Mouse (Mus musculus): Measurements from ENCODE around the gene Daglb.

The Daglb gene

GRCm38 (mm10) chr5:143464100-143464756, at the start of gene Daglb:
Daglb (plus strand) TSS chr5:143464584.
- DNase-seq = peak; percentile 90

GRCm38 (mm10) chr5:143421484-143421883, 42.9 kb upstream of the Daglb start:
- no peak for DNase-seq

- DNase-seq = no peak
Measured at GRCm38 (mm10) chr5:143422990-143423389, 41.4 kb upstream of the Daglb start.

- peak; percentile 79 for DNase-seq
Measured at GRCm38 (mm10) chr5:143423899-143424519, 40.4 kb upstream of the Daglb start.

- DNase-seq = peak; percentile 80
Measured at GRCm38 (mm10) chr5:143434421-143434820, 30.0 kb upstream of the Daglb start.

- no peak for DNase-seq
Measured at GRCm38 (mm10) chr5:143441298-143441697, 23.1 kb upstream of the Daglb start.

- no peak for DNase-seq
Measured at GRCm38 (mm10) chr5:143441753-143442152, 22.6 kb upstream of the Daglb start.

- no peak for DNase-seq
Measured at GRCm38 (mm10) chr5:143463671-143464070, 713 bp upstream of the Daglb start.

- DNase-seq = no peak
Measured at GRCm38 (mm10) chr5:143464757-143465118, 354 bp downstream of the Daglb start.

GRCm38 (mm10) chr5:143465156-143466085, 1.0 kb downstream of the Daglb start:
- no peak for DNase-seq

- DNase-seq = no peak
Measured at GRCm38 (mm10) chr5:143466891-143467669, 2.7 kb downstream of the Daglb start.

GRCm38 (mm10) chr5:143467931-143468330, 3.5 kb downstream of the Daglb start:
- DNase-seq = no peak

GRCm38 (mm10) chr5:143469628-143470027, 5.2 kb downstream of the Daglb start:
- no peak for DNase-seq

GRCm38 (mm10) chr5:143470421-143471164, 6.2 kb downstream of the Daglb start:
- DNase-seq = peak; percentile 57

GRCm38 (mm10) chr5:143471165-143471546, 6.8 kb downstream of the Daglb start:
- no peak for DNase-seq

- no peak for DNase-seq
Measured at GRCm38 (mm10) chr5:143471953-143472618, 7.7 kb downstream of the Daglb start.

GRCm38 (mm10) chr5:143475153-143475844, 10.9 kb downstream of the Daglb start:
- no peak for DNase-seq

GRCm38 (mm10) chr5:143476013-143476412, 11.6 kb downstream of the Daglb start:
- DNase-seq = no peak

GRCm38 (mm10) chr5:143477901-143478300, 13.5 kb downstream of the Daglb start:
- DNase-seq = no peak

- DNase-seq = no peak
Measured at GRCm38 (mm10) chr5:143484955-143485354, 20.6 kb downstream of the Daglb start.

GRCm38 (mm10) chr5:143487193-143487592, 22.8 kb downstream of the Daglb start:
- DNase-seq = no peak
